Mouse (Mus musculus): ENCODE measurements around the gene Atp1a1. TPM values are rescaled to one million over a fixed set of nuclear protein-coding genes. Genes with fewer than 3 reads are reported as not detected.

Gene Atp1a1
- polyA plus RNA-seq, 1 experiment = 26.7 TPM

GRCm38 (mm10) chr3:101590380-101590779 is 14.1 kb downstream of the Atp1a1 start:
- H3K4me1 ChIP-seq (ENCODE audit: control insufficient read depth, insufficient read depth, insufficient read length, low read length) = 0 out of 2 replicates have a peak, but pooled peaks cover 4% of the 10 kb centered on the region
- no peak overlapping the region for H3K4me3 ChIP-seq (ENCODE audit: insufficient read depth, low read depth, low read length)
- H3K27ac ChIP-seq (replicated peaks; ENCODE audit: low read depth, low read length) = no peak overlapping the region

- no peak overlapping the region for H3K27ac ChIP-seq (replicated peaks; ENCODE audit: low read depth, low read length)
- no peaks in the 10 kb centered on the region for H3K4me1 ChIP-seq (ENCODE audit: control insufficient read depth, insufficient read depth, insufficient read length, low read length)
- H3K4me3 ChIP-seq (ENCODE audit: insufficient read depth, low read depth, low read length) = no peak overlapping the region
These were observed 16.2 kb downstream of the Atp1a1 start for GRCm38 (mm10) chr3:101588299-101588698.

GRCm38 (mm10) chr3:101586794-101587193 is 17.7 kb downstream of the Atp1a1 start:
- no peak overlapping the region for H3K4me3 ChIP-seq (ENCODE audit: insufficient read depth, low read depth, low read length)
- H3K27ac ChIP-seq (replicated peaks; ENCODE audit: low read depth, low read length) = no peak overlapping the region
- no peaks in the 10 kb centered on the region for H3K4me1 ChIP-seq (ENCODE audit: control insufficient read depth, insufficient read depth, insufficient read length, low read length)

- Histone ChIP-seq H3K4me3 (ENCODE audit: insufficient read depth, low read depth, low read length) (no peak overlapping the region), H3K27ac (replicated peaks; ENCODE audit: low read depth, low read length) (no peak overlapping the region), H3K4me1 (ENCODE audit: control insufficient read depth, insufficient read depth, insufficient read length, low read length) (no peaks in the 10 kb centered on the region)
These were observed 26.4 kb downstream of the Atp1a1 start for GRCm38 (mm10) chr3:101578072-101578471.

- no peaks in the 10 kb centered on the region for H3K4me1 ChIP-seq (ENCODE audit: control insufficient read depth, insufficient read depth, insufficient read length, low read length)
- H3K4me3 ChIP-seq (ENCODE audit: insufficient read depth, low read depth, low read length) = no peak overlapping the region
- no peak overlapping the region for H3K27ac ChIP-seq (replicated peaks; ENCODE audit: low read depth, low read length)
These were observed 27.1 kb downstream of the Atp1a1 start for GRCm38 (mm10) chr3:101577361-101577760.

GRCm38 (mm10) chr3:101575527-101576085 is 28.9 kb downstream of the Atp1a1 start:
- Histone ChIP-seq H3K4me1 (ENCODE audit: control insufficient read depth, insufficient read depth, insufficient read length, low read length) (no peaks in the 10 kb centered on the region), H3K4me3 (ENCODE audit: insufficient read depth, low read depth, low read length) (no peak overlapping the region), H3K27ac (replicated peaks; ENCODE audit: low read depth, low read length) (no peak overlapping the region)

GRCm38 (mm10) chr3:101574463-101575193 is 29.9 kb downstream of the Atp1a1 start:
- no peak overlapping the region for H3K27ac ChIP-seq (replicated peaks; ENCODE audit: low read depth, low read length)
- no peak overlapping the region for H3K4me3 ChIP-seq (ENCODE audit: insufficient read depth, low read depth, low read length)
- H3K4me1 ChIP-seq (ENCODE audit: control insufficient read depth, insufficient read depth, insufficient read length, low read length) = no peaks in the 10 kb centered on the region

GRCm38 (mm10) chr3:101572991-101573390 is 31.5 kb downstream of the Atp1a1 start:
- Histone ChIP-seq H3K4me3 (ENCODE audit: insufficient read depth, low read depth, low read length) (no peak overlapping the region), H3K27ac (replicated peaks; ENCODE audit: low read depth, low read length) (no peak overlapping the region), H3K4me1 (ENCODE audit: control insufficient read depth, insufficient read depth, insufficient read length, low read length) (no peaks in the 10 kb centered on the region)

- no peaks in the 10 kb centered on the region for H3K4me1 ChIP-seq (ENCODE audit: control insufficient read depth, insufficient read depth, insufficient read length, low read length)
- H3K27ac ChIP-seq (replicated peaks; ENCODE audit: low read depth, low read length) = no peak overlapping the region
- H3K4me3 ChIP-seq (ENCODE audit: insufficient read depth, low read depth, low read length) = no peak overlapping the region
These were observed 32.3 kb downstream of the Atp1a1 start for GRCm38 (mm10) chr3:101572174-101572626.

- Histone ChIP-seq H3K27ac (replicated peaks; ENCODE audit: low read depth, low read length) (no peak overlapping the region), H3K4me3 (ENCODE audit: insufficient read depth, low read depth, low read length) (no peak overlapping the region), H3K4me1 (ENCODE audit: control insufficient read depth, insufficient read depth, insufficient read length, low read length) (no peaks in the 10 kb centered on the region)
These were observed 32.9 kb downstream of the Atp1a1 start for GRCm38 (mm10) chr3:101571515-101572130.

GRCm38 (mm10) chr3:101570747-101571514 is 33.6 kb downstream of the Atp1a1 start:
- H3K27ac ChIP-seq (replicated peaks; ENCODE audit: low read depth, low read length) = no peak overlapping the region
- no peaks in the 10 kb centered on the region for H3K4me1 ChIP-seq (ENCODE audit: control insufficient read depth, insufficient read depth, insufficient read length, low read length)
- no peak overlapping the region for H3K4me3 ChIP-seq (ENCODE audit: insufficient read depth, low read depth, low read length)

GRCm38 (mm10) chr3:101570246-101570645 is 34.2 kb downstream of the Atp1a1 start:
- Histone ChIP-seq H3K27ac (replicated peaks; ENCODE audit: low read depth, low read length) (no peak overlapping the region), H3K4me3 (ENCODE audit: insufficient read depth, low read depth, low read length) (no peak overlapping the region), H3K4me1 (ENCODE audit: control insufficient read depth, insufficient read depth, insufficient read length, low read length) (no peaks in the 10 kb centered on the region)

- Histone ChIP-seq H3K4me1 (ENCODE audit: control insufficient read depth, insufficient read depth, insufficient read length, low read length) (no peaks in the 10 kb centered on the region), H3K27ac (replicated peaks; ENCODE audit: low read depth, low read length) (no peak overlapping the region), H3K4me3 (ENCODE audit: insufficient read depth, low read depth, low read length) (no peak overlapping the region)
These were observed 35.9 kb downstream of the Atp1a1 start for GRCm38 (mm10) chr3:101568627-101569026.

- Histone ChIP-seq H3K4me1 (ENCODE audit: control insufficient read depth, insufficient read depth, insufficient read length, low read length) (no peaks in the 10 kb centered on the region), H3K4me3 (ENCODE audit: insufficient read depth, low read depth, low read length) (no peak overlapping the region), H3K27ac (replicated peaks; ENCODE audit: low read depth, low read length) (no peak overlapping the region)
These were observed 40.5 kb downstream of the Atp1a1 start for GRCm38 (mm10) chr3:101564011-101564410.

- Histone ChIP-seq H3K4me3 (ENCODE audit: insufficient read depth, low read depth, low read length) (no peak overlapping the region), H3K27ac (replicated peaks; ENCODE audit: low read depth, low read length) (no peak overlapping the region), H3K4me1 (ENCODE audit: control insufficient read depth, insufficient read depth, insufficient read length, low read length) (no peaks in the 10 kb centered on the region)
These were observed 41.8 kb downstream of the Atp1a1 start for GRCm38 (mm10) chr3:101562510-101563209.

All from brown adipose tissue, adult 24 weeks (tissue).